Mouse (Mus musculus): ENCODE results near the gene Ntm.

DNA sequence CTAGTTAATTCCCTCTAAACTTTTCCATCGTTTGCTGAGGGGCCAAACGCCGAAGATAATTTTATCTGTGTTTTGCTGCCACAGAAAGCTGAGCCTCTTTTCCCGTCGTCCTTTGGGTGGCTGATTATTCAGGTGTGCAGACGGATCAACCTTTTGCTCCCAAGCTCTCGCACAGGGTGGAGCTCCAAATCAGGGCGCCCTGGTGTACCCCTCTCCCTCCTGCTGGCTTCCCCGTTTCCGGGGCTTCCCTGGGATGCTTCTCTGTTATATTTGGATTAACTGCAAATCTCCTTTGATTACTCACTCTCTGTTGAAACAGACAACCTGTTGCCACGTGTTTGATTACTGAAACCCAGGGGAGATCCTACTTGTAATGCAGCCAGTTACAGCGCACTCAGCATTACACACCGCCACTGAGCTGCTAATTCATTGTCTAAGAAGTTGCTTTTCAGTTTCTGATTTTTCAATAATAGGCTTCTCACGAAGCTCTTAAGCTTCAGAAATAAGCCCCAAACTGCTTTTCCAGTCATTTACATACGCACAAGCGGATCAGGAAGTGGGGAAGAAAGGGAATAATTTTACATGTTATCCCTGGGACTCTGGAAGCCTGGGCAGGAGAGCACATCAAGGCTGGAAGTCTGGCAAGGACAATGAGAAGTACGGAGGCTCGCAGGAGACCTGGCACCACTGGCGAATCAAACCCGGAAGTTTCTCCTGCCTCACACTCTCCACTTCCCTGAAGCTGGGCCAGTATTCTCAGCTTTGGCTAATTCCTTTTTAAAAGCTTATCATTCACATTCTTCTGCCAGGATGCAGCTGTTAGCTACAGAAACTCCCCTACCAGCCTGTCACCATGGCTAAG lies 19.5 kb downstream of the Ntm start:
- no peak for TF ChIP-seq EP300 (IDR thresholded peaks at IDR 0.05)
- TF ChIP-seq CTCF (IDR thresholded peaks at IDR 0.05), result no peak
